Mouse (Mus musculus): ENCODE data around the gene Defb41.
"Not testable (repeated sequence)": the region's sequence is repeated elsewhere in the genome, so short reads cannot be mapped to it uniquely, and the experiment has no call there.

The Defb41 gene

DNA sequence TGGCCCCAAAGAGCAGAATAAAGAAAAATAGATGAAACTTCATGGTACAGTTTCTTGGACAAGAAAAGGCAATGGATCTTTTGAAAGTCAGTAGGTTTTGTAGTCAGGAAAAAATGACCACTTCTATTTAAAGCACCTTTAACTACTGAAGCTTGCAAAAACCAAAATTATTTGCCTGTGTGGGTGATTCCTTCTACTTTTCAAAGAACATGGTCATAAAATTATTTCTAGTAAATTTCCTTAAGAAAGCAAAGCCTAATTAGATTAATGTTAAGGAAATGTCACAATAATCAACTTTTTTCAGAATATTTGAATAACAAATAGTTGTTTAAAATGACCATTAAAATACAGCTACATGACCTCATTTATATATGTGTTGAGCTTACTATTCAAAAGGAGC, at the start of gene Defb41:
Defb41 (minus strand) TSS at position 101 of the 400 bp plus-strand sequence.
- no peak for DNase-seq

DNA sequence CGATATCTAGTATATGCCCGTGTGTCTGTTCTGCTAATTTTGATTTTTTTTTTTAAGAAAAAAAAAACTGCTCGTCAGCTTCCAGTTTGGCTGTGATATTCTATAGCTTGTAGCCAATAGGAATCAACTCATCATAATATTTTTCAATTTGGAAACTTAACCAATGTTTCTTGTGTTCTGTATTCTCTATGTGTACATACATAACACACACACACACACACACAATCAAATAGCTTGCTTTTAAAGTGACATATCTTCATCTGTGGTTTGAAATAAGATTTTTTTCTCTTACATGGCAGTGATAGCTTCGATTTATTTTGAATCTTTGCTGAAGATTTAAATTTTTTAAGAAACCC, 43.5 kb upstream of the Defb41 start:
- no peak for DNase-seq

DNA sequence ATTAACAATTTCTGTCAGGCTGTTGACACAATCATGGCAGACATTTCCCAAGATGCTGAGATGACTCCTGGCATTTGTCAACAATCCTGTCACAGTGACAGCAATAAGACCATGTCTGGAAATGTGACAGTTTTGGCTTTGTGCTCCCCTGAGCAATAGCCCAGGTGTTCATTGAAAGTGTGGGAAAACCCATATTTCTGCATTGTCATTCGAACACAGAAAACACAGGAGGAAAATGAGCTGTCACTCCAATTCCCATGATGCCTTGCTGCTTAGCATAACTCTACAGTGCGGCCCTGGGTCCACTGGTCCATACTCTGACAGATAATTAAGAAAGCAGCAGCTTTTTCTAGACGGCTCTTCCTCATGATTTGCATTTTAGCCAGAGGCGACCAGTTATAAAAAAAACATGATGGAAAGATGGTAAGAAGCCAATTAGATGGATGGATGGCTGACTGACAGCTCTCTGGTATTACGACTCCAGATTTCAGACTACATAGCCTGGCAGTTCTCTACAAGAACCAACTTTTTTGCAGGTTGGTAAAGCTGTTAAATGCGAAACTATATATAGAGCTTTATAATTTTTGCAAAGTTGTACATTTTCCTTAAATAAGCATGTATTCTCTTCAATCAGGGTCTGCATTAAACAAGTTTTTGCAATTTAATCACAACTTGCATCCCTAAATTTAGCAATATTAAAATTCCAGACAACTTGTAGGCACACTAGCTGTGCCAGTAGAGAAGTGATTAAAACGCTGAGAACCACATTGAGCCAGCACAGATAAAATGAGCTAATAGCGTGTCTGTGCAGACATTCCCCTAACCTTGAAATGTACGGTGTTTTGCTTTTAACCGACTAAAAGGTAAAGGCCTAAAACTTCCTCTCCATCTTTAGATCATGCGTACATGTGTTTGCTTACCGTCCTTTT, 42.9 kb upstream of the Defb41 start:
- DNase-seq, result no peak

- DNase-seq, result no peak
Measured at GRCm38 (mm10) chr1:18292515-18292914, 27.6 kb upstream of the Defb41 start.

DNA sequence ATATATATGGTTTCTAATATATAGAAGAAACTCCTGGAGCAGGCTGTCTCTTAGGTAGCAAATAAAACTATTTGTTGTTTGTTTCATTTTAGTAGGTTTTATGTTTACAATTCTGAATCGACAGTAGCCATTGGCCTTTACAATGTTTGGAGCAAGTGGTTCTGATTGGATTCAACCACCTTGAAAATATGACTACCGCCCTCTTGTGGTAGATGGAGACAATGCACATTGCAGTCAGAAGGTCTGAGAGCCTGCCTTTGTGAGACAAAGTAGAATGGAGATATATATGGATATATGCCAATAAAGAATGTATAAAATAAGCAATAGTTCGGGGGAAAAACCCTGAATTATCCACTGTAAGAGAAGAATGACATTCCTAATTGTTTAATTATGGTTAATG, 23.9 kb upstream of the Defb41 start:
- no peak for DNase-seq

- no peak for DNase-seq
Measured at GRCm38 (mm10) chr1:18287371-18287770, 22.4 kb upstream of the Defb41 start.

GRCm38 (mm10) chr1:18271095-18271494, 6.2 kb upstream of the Defb41 start:
- no peak for DNase-seq

DNA sequence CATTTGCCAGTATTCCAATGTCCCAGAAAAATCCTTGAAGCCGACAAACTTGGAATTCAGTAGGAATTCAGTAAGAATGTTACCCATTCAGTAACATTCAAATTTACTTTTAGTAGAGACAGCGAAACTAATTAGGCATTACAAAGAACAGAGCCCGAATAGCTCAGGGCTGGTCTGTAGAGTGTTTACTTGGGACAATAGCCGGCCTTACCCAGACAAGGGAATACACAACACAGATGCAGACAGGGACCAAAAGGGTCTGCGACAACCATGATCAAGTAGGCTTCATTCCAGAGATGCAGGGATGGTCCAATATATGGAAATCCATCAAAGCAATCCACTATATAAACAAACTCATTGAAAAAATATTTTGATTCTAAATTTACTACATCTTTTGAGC, 3.9 kb upstream of the Defb41 start:
- DNase-seq, result no peak

DNA sequence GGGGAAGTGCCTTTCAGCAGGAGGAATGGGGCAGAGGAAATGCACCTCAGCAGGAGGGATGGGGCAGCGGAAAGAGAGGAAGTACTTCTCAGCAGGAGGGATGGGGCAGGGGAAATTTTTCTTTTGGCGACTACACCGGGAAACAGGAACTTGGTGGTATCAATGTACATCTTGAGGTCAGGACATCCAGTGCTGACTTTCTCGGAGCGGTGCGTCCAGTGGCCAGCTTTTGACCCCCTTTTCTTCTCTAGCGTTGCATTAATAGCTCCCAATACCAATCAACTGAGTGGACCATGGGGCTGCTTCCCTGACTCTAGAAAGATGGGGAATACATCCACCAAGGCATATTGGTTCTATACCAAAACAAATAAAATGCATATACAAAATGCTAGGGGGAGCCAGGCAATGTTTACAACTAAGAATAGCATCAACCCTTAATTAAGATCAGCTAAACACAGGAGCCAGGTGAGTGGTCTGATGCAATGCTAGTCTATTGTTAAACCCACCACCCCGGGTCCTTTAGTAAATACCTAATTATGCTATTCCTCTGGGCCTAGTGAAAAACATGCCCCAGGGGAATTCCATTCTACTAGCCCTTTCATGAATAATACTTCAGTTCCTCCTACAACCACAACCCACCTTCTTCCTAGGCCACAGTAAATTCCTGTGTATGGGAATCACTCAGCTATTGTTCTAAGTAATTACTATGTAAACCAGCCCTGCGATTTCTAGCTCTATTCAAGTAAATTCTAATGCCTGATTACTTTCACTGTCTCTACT, 18.9 kb downstream of the Defb41 start:
- DNase-seq, result not testable (repeated sequence)

- no peak for DNase-seq
Measured at GRCm38 (mm10) chr1:18237343-18237742, 27.6 kb downstream of the Defb41 start, which contains the start of gene Defb18. Gene Defb18, minus strand, starts transcription at chr1:18237443.

- DNase-seq, result no peak
Measured at GRCm38 (mm10) chr1:18223385-18223945, 41.5 kb downstream of the Defb41 start.

All from right cerebral cortex, postnatal 25 days (tissue).